Mouse (Mus musculus): Measurements from ENCODE around the gene Atp8a1.

Atp8a1 gene

DNA sequence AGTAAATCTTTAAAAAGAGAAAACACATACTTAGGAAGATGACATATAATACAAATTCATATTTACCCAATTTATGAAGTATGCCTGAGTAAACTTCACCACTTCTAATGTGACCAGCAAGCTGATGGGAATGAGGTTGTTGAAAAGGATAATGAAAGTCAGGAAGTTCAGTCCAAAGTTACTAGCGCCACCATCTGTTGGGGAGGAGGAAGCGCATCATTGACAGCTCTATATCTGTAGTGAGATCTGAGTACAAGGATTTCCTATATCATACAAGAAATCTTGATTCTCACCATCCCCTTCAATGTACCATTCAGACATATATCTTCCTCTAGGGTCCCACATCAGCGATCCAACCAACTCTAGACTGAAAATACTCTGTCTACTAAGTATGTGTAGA is 82.4 kb downstream of the Atp8a1 start:
- no peak for DNase-seq (ENCODE audit: low spot score)

DNA sequence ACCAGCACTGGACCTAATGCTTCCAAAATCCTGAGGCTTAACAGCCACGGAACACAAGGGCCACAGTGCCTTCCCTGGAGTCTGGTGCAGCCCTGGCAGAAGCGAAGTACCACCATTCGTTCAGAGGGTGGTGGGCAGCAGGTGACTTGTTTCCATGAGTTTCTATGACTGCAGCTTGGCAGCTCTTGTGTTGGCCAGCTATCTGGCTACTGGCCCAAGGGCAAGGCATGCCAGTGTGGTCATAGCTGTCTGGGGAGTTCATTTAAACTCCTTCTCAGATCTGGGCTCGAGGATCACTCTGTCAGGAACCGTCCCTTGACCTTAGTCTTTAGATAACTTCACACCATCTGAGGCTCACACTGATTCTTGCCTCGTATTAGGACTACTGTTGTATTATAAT is 89.1 kb downstream of the Atp8a1 start:
- no peak for DNase-seq (ENCODE audit: low spot score)

DNA sequence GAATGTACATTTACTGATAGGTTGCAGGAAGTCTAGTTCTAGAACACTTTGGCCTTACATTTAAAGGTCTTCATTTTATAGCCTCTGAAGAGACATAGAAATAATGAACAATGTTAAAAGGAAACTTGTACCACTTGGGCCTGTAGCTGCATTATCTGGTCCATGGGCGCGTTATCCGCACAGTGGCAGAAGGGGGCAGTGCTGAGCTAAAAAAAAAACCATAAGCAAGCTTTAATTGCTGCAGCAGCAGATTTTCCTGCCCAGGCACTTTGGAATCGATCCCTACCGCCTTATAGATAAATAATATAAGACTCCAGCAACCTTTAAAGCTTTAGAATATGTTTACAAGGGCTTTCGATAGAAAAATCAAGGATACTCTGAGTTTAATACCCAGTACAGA is 91.1 kb downstream of the Atp8a1 start:
- DNase-seq (ENCODE audit: low spot score) = no peak

- no peak for DNase-seq (ENCODE audit: low spot score)
These were observed 94.2 kb downstream of the Atp8a1 start for GRCm38 (mm10) chr5:67753057-67753456.

GRCm38 (mm10) chr5:67752629-67753028 is 94.6 kb downstream of the Atp8a1 start:
- DNase-seq (ENCODE audit: low spot score) = no peak

- DNase-seq (ENCODE audit: low spot score) = no peak
These were observed 95.2 kb downstream of the Atp8a1 start for GRCm38 (mm10) chr5:67752007-67752406.

DNA sequence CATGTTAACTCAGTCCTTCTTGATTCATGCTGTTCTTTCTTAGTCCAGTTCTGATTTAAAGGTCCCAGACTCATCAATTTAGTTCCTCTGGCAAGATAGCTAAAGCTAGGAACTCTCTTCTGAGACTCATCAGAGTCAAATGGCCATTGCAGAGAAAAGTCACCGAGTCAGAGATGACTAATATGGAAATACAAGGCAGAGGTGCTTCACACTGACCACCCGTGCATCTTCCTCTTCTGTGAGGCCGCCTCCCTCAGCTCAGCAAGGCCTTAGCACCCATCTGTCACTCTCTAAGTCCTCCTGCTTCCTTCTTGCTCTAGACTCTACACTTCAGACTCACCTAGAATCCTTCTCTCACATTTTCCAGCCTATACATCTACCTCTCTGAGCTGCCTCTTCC is 108.0 kb downstream of the Atp8a1 start:
- no peak for DNase-seq (ENCODE audit: low spot score)

- DNase-seq (ENCODE audit: low spot score) = no peak
These were observed 109.1 kb downstream of the Atp8a1 start for GRCm38 (mm10) chr5:67738133-67738532.

GRCm38 (mm10) chr5:67735771-67736170 is 111.5 kb downstream of the Atp8a1 start:
- no peak for DNase-seq (ENCODE audit: low spot score)

- DNase-seq (ENCODE audit: low spot score) = no peak
These were observed 113.5 kb downstream of the Atp8a1 start for GRCm38 (mm10) chr5:67733551-67734258.

DNA sequence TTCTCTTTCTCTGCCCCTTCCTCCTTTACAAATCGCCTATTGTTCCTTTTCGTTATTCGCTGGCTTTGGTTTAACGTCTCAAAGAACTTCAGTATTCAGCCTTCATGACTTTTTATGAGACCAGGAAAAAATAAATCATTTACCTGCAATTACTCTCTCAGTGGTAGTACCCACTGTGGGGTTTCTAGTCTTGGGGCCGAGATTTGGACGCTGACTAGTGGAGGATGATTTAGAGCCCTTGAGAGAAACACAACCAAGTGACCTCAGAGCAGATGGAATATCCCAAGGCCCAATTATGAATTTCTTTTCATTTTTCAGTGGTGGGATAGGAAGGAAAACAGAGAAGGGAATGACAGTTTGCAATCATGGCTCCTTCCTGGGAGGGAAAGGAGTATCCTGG is 114.1 kb downstream of the Atp8a1 start:
- DNase-seq (ENCODE audit: low spot score) = no peak

DNA sequence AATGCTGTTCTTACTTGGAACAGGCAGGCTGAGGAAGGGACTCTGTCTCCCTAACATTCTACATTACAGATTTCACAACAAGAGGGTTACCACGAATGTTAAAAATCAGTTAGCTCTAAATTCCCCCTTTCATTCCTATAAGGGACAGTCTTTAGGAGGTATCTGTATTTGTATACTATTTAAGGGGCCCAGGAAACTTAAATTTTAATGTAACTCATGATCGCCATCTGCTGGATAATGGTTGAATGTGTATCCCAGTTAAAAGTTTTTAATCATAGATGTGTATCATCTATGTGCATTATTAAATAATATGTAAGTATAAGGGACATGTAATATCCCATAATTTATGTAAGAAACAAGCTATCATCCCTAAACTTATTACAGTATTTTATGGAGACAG is 119.5 kb downstream of the Atp8a1 start:
- no peak for DNase-seq (ENCODE audit: low spot score)

- DNase-seq (ENCODE audit: low spot score) = no peak
These were observed 120.4 kb downstream of the Atp8a1 start for GRCm38 (mm10) chr5:67726810-67727209.

DNA sequence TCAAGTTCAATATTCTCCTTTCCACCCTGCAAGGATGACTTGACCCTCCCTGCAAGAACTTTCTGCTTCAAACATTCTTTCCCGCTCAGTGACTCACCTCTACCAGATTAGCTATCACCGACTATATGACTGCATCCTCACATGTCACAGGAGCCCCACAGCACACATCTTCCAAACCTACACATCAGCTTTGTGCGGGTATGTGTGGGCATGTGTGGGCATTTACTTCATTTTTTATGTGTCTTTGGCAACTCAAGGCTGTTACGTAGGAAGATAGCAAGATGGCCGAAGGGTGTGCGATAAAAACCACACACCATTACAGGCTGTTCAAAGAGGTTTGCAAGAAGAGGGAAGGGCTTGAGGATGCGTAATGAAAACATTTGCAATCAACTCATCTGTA is 145.6 kb downstream of the Atp8a1 start:
- DNase-seq (ENCODE audit: low spot score) = no peak

DNA sequence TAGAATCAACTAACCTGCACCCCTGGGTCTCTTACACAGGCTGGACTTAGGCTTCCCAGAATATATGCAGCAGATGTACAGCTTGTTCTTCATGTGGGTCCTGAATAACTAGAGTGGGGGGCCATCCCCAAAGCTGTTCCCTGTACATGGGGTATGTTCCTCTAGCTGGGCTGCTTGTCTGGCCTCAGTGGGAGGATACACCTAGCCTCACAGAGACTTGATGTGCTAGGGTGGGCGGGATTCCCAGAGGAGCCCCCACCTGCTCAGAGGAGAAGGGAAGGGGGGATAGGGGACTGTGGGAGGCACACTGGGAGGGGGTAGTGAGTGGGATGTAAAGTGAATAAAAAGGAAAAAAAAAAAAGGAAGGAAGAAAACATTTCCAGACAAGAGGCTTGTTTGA is 147.8 kb downstream of the Atp8a1 start:
- DNase-seq (ENCODE audit: low spot score) = no peak

DNA sequence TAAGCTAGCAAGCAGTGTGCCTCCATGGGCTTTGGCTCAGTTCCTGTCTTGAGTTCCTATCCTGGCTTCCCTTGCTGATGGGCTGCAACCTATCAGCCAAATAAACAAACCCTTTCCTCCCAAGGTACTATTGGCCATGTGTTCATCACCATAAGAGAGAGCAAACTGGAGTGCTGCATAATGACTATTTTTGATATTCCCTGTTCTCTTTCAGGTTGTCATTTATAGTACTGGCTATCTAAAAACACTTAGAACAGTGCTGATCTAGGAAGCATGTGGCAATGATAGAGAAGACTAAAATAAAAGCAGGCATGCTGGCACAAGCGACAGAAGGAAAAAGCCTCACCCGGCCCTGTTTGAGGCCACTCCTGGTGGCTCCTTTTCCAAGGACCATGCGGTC is 149.1 kb downstream of the Atp8a1 start:
- no peak for DNase-seq (ENCODE audit: low spot score)

DNA sequence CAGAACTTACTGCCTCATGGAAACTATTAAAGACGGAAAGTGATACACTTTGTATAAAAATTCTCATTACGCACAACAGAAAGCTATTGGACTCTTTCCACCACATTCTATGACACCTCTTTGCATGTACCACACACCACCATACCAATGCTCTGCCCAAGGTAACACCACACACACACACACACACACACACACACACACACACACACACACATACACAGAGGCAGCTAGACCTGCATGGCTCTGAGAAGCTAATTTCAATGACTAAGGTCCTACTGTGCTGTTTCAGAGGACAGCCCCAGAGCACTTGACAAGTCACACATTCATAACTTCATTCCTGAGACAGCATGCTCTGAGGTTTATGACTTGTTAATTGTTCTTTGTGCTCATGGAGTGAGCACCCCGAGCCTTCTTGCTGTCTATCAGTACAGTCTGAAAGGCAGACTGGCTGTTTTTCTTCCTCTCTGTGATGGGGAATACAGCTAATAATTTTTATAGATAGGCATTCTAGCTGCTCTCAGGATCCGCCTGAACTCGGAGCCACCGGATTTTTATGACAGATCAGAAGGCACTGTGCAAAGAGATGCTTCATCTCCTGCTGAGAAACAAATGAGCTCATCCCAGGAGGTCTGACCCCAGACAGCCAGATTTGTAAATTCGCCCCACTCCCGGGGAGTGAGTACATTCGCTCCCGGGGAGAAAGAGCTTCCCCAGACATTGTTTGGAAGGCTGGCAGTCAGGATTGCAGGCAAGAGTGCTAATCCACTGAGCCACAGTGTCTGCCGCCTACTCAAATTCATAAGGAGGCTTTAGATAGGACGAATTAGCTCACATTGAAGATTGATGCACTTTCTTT is 150.3 kb downstream of the Atp8a1 start:
- no peak for DNase-seq (ENCODE audit: low spot score)

GRCm38 (mm10) chr5:67695055-67695710 is 152.1 kb downstream of the Atp8a1 start:
- no peak for DNase-seq (ENCODE audit: low spot score)

- DNase-seq (ENCODE audit: low spot score) = no peak
These were observed 156.9 kb downstream of the Atp8a1 start for GRCm38 (mm10) chr5:67690336-67690735.

DNA sequence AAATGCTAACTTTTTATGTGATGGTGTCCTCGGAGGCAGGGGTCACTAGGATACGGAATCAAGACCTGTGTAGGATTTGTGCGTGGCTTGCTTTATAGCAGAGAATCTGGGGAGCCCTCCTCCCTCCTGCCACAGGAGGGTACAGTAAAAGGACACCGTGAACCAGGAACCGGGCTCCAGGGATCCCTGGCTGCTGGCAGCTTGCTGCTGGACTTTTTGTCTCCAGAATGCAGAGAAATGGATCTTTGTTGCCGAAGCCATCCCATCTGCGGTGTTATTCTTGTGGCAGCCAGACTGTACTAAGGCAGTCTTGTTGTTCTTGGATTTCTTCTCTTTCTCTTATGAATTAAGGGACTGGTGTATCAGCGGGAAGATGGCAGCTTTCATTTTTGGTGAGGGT is 159.2 kb downstream of the Atp8a1 start:
- DNase-seq (ENCODE audit: low spot score) = no peak

DNA sequence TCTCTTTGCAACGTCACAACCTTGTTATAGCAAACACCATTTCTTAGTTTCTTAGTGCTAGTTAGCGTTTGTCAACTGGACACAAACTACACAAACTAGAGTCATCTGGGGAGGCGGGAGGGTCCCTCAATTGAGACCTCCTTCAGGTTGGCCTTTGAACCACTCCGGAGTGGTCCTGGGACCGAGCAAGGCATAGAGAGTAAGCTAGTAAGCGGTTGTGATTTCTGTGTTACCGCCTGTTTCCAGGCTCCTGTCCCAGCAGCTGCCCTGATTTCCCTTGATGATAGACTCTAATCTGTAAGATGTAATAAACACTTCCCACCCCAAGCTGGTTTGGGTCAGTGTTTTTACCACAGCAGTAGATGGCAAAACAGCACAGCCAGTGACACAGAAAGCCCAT is 161.3 kb downstream of the Atp8a1 start:
- DNase-seq (ENCODE audit: low spot score) = no peak

- no peak for DNase-seq (ENCODE audit: low spot score)
These were observed 161.8 kb downstream of the Atp8a1 start for GRCm38 (mm10) chr5:67685461-67685860.

DNA sequence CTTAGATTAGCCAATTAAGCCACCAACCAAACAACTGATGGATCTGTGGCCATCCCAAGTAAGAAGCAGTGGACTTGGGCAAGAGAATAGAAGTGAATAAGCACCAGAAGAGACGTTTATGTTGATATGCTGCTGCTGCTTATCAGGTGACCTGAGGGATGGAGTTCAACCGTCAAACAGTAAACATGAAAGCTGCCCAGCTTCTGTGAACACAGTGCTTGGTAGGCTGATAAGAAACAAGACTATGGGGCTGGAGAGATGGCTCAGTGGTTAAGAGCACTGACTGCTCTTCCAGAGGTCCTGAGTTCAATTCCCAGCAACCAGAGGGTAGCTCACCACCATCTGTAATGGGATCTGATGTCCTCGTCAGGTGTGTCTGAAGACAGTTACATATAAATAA is 168.4 kb downstream of the Atp8a1 start:
- DNase-seq (ENCODE audit: low spot score) = no peak
